Mouse (Mus musculus) thymus, adult 2 months (tissue): ENCODE results near the gene Pigh. TPM values are rescaled to one million over a fixed set of nuclear protein-coding genes. Genes with fewer than 3 reads are reported as not detected.

Source experiments
- DNase-seq: peaks from one replicate; pipeline ENCODE4 v3.0.0; 2021
- H3K27ac ChIP-seq: fragments of 200-500 bp; 2 replicates; pipeline ENCODE4 v1.5.1; 2012; ENCODE audit warnings: low read length, control low read depth; ENCODE audit not compliant: control insufficient read depth, insufficient read depth
- H3K27me3 ChIP-seq: fragments of 200-500 bp; 2 replicates; pipeline ENCODE4 v1.6.1; 2012; ENCODE audit warnings: mild to moderate bottlenecking, low read length, moderate library complexity, mixed read lengths; ENCODE audit not compliant: control insufficient read depth, insufficient read depth
- H3K36me3 ChIP-seq: fragments of 200-500 bp; 2 replicates; pipeline ENCODE4 v1.6.1; 2012; ENCODE audit warnings: mild to moderate bottlenecking, low read length, moderate library complexity; ENCODE audit not compliant: control insufficient read depth, insufficient read depth
- H3K4me1 ChIP-seq: fragments of 200-500 bp; replicated peaks from 2 replicates; pipeline ENCODE4 v1.6.1; 2012; ENCODE audit warnings: low read length; ENCODE audit not compliant: control insufficient read depth, insufficient read depth
- H3K4me3 ChIP-seq: fragments of 200-500 bp; 2 replicates; pipeline ENCODE4 v1.5.1; 2012; ENCODE audit warnings: mild to moderate bottlenecking, low read length, control low read depth, moderate library complexity; ENCODE audit not compliant: control insufficient read depth, insufficient read depth
- CTCF ChIP-seq: fragments of 200-500 bp; IDR thresholded peaks from 2 replicates; pipeline ENCODE4 v1.5.1; 2012; ENCODE audit warnings: mild to moderate bottlenecking, control low read depth, low read length, moderate library complexity, borderline replicate concordance; ENCODE audit not compliant: control insufficient read depth, poor library complexity, insufficient read depth; ENCODE audit errors: extremely low read depth
- POLR2A ChIP-seq: fragments of 200-500 bp; IDR thresholded peaks from 2 replicates; pipeline ENCODE4 v1.6.1; 2012; ENCODE audit warnings: mild to moderate bottlenecking, low read length, control low read depth, moderate library complexity; ENCODE audit not compliant: control insufficient read depth, poor library complexity, insufficient read depth; ENCODE audit errors: extremely low read depth
- WGBS: fragments of 180-500 bp; shearing (Covaris S2); methylation state at CpG from one replicate; pipeline ENCODE4 v1.1.7; 2018; 5-methylcytosine and 5-hydroxymethylcytosine counted together
- polyA plus RNA-seq: library from polyadenylated mRNA; depleted of rRNA; stranded (reverse); fragments of >200 nt; gene quantifications from 2 replicates; pipeline ENCODE4 v1.2.3, GENCODE M21; 2012

Pigh gene
- polyA plus RNA-seq, 1 experiment = 21.3 TPM

GRCm38 (mm10) chr12:79060134-79060533 is 29.3 kb downstream of the Pigh start:
- DNase-seq = no peak
- no peaks in the 10 kb centered on the region for H3K4me1 ChIP-seq
- no peaks in the 10 kb centered on the region for H3K36me3 ChIP-seq
- no peak overlapping the region for H3K27ac ChIP-seq
- no peak overlapping the region for H3K4me3 ChIP-seq
- TF ChIP-seq POLR2A (no peak), CTCF (no peak)
- WGBS = 91% methylated on average over 9 of the region's 9 CpGs
- no peaks in the 10 kb centered on the region for H3K27me3 ChIP-seq

GRCm38 (mm10) chr12:79059573-79059972 is 29.9 kb downstream of the Pigh start:
- no peaks in the 10 kb centered on the region for H3K27me3 ChIP-seq
- WGBS = 96% methylated on average over 6 of the region's 6 CpGs
- no peak for TF ChIP-seq POLR2A
- TF ChIP-seq CTCF = no peak
- H3K4me3 ChIP-seq = no peak overlapping the region
- no peak overlapping the region for H3K27ac ChIP-seq
- DNase-seq = no peak
- no peaks in the 10 kb centered on the region for H3K4me1 ChIP-seq
- no peaks in the 10 kb centered on the region for H3K36me3 ChIP-seq

GRCm38 (mm10) chr12:79055276-79055675 is 34.2 kb downstream of the Pigh start:
- peak; percentile 20 for DNase-seq
- no peaks in the 10 kb centered on the region for H3K4me1 ChIP-seq
- no peak overlapping the region for H3K27ac ChIP-seq
- no peak for TF ChIP-seq CTCF
- TF ChIP-seq POLR2A = no peak
- 94% methylated on average over 7 of the region's 7 CpGs for WGBS
- no peak overlapping the region for H3K4me3 ChIP-seq
- H3K36me3 ChIP-seq = no peaks in the 10 kb centered on the region
- H3K27me3 ChIP-seq = no peaks in the 10 kb centered on the region

- no peak overlapping the region for H3K4me3 ChIP-seq
- H3K36me3 ChIP-seq = no peaks in the 10 kb centered on the region
- no peak for DNase-seq
- H3K27me3 ChIP-seq = no peaks in the 10 kb centered on the region
- H3K27ac ChIP-seq = no peak overlapping the region
- TF ChIP-seq CTCF (no peak), POLR2A (no peak)
- no peaks in the 10 kb centered on the region for H3K4me1 ChIP-seq
- 97% methylated on average over 2 of the region's 2 CpGs for WGBS
Measured at GRCm38 (mm10) chr12:79052073-79052472, 37.4 kb downstream of the Pigh start.

- Histone ChIP-seq H3K27ac (no peak overlapping the region), H3K4me3 (no peak overlapping the region), H3K27me3 (no peaks in the 10 kb centered on the region), H3K4me1 (no peaks in the 10 kb centered on the region), H3K36me3 (no peaks in the 10 kb centered on the region)
- DNase-seq = no peak
- TF ChIP-seq CTCF (no peak), POLR2A (no peak)
- WGBS = 49% methylated on average over 3 of the region's 3 CpGs
Measured at GRCm38 (mm10) chr12:79050545-79051212, 38.8 kb downstream of the Pigh start.

- Histone ChIP-seq H3K36me3 (no peaks in the 10 kb centered on the region), H3K27ac (no peak overlapping the region), H3K4me3 (no peak overlapping the region), H3K4me1 (no peaks in the 10 kb centered on the region), H3K27me3 (no peaks in the 10 kb centered on the region)
- WGBS = 85% methylated on average over 2 of the region's 2 CpGs
- TF ChIP-seq POLR2A = no peak
- no peak for TF ChIP-seq CTCF
- no peak for DNase-seq
Measured at GRCm38 (mm10) chr12:79049807-79050206, 39.6 kb downstream of the Pigh start.

- TF ChIP-seq CTCF (no peak), POLR2A (no peak)
- Histone ChIP-seq H3K36me3 (no peaks in the 10 kb centered on the region), H3K4me3 (no peak overlapping the region), H3K4me1 (no peaks in the 10 kb centered on the region), H3K27ac (no peak overlapping the region), H3K27me3 (no peaks in the 10 kb centered on the region)
- DNase-seq = no peak
- WGBS = 97% methylated on average over 1 of the region's 1 CpGs
Measured at GRCm38 (mm10) chr12:79048898-79049297, 40.6 kb downstream of the Pigh start.
